Mouse (Mus musculus) liver, postnatal 0 days (tissue): ENCODE data around the gene Gm48552. TPM values are rescaled to one million over a fixed set of nuclear protein-coding genes. Genes with fewer than 3 reads are reported as not detected.

ENCODE experiments used
- ATAC-seq: fragments of 200-750 bp; cut with Nextera tagmentation; 2 replicates; pipeline ENCODE4 v1.8.0; 2017; ENCODE audit warnings: mild to moderate bottlenecking, moderate library complexity
- DNase-seq: peaks from one replicate; pipeline ENCODE4 v3.0.0-alpha.2; 2016
- H3K27ac ChIP-seq: fragments of 300-500 bp; sonication (generic); 2 replicates; pipeline ENCODE4 v1.5.1; 2014; ENCODE audit warnings: antibody characterized with exemption, moderate library complexity, mild to moderate bottlenecking, low read depth
- H3K27me3 ChIP-seq: fragments of 300-500 bp; sonication (generic); 2 replicates; pipeline ENCODE4 v1.6.1; 2014; ENCODE audit warnings: low read length, control low read depth, mixed read lengths; ENCODE audit not compliant: insufficient read depth
- H3K36me3 ChIP-seq: fragments of 300-500 bp; sonication (generic); replicated peaks from 2 replicates; pipeline ENCODE4 v1.6.1; 2014; ENCODE audit warnings: mild to moderate bottlenecking, control low read depth, low read length, moderate library complexity, mixed read lengths; ENCODE audit not compliant: insufficient read depth
- H3K4me1 ChIP-seq: fragments of 300-500 bp; sonication (generic); 2 replicates; pipeline ENCODE4 v1.6.1; 2014; ENCODE audit warnings: antibody characterized with exemption, mild to moderate bottlenecking, control low read depth; ENCODE audit not compliant: insufficient read depth
- H3K4me2 ChIP-seq: fragments of 300-500 bp; sonication (generic); 2 replicates; pipeline ENCODE4 v1.6.1; 2014; ENCODE audit warnings: low read depth, mild to moderate bottlenecking, low read length, moderate library complexity, mixed read lengths
- H3K4me3 ChIP-seq: fragments of 300-500 bp; sonication (generic); 2 replicates; pipeline ENCODE4 v1.5.1; 2014; ENCODE audit warnings: low read depth, low read length
- H3K9ac ChIP-seq: fragments of 300-500 bp; sonication (generic); replicated peaks from 2 replicates; pipeline ENCODE4 v1.6.1; 2014; ENCODE audit warnings: mild to moderate bottlenecking, moderate library complexity
- H3K9me3 ChIP-seq: fragments of 300-500 bp; sonication (generic); 2 replicates; pipeline ENCODE4 v1.6.1; 2016; ENCODE audit warnings: mild to moderate bottlenecking, control low read depth, low read length, mixed read lengths
- CTCF ChIP-seq: sonication (generic); IDR thresholded peaks from 2 replicates; pipeline ENCODE4 v1.5.1; 2016; ENCODE audit warnings: antibody characterized with exemption, low read depth
- EP300 ChIP-seq: IDR thresholded peaks from 2 replicates; pipeline ENCODE4 v1.6.1; 2016; ENCODE audit warnings: antibody characterized with exemption, low read depth, mild to moderate bottlenecking
- WGBS: fragments of 180-500 bp; shearing (Covaris S2); extraction: QIAGEN DNeasy Blood & Tissue Kit; methylation state at CpG from one replicate; pipeline ENCODE4 v1.1.7; 2014; ENCODE audit not compliant: insufficient replicate concordance; 5-methylcytosine and 5-hydroxymethylcytosine counted together
- polyA plus RNA-seq: library from polyadenylated mRNA; unstranded; fragments of >200 nt; fragmentation: Nextera tagmentation; extraction: Ambion mirVana; gene quantifications from 2 replicates; pipeline ENCODE4 v1.2.1, GENCODE M21; 2015

Gene Gm48552
- polyA plus RNA-seq, 1 experiment from 2014 or later, result not detected

- Histone ChIP-seq H3K27me3 (peaks cover 4% of the 10 kb centered on the region; the same call in 1 of the 2 replicates), H3K4me1 (peaks cover 78% of the 10 kb centered on the region), H3K4me2 (no peak overlapping the region), H3K4me3 (no peak overlapping the region), H3K9me3 (no peaks in the 10 kb centered on the region), H3K36me3 (peaks cover 6% of the 10 kb centered on the region; the same call in 1 of the 2 replicates), H3K9ac (no peak overlapping the region), H3K27ac (peak overlapping the region; percentile 64; the same call in 1 of the 2 replicates)
- ATAC-seq, result no peak
- WGBS, result 25% methylated on average over 4 of the region's 4 CpGs
- no peak for DNase-seq
- TF ChIP-seq EP300, result no peak
- no peak for TF ChIP-seq CTCF
Measured at GRCm38 (mm10) chr10:81410350-81410749, 21.5 kb downstream of the Gm48552 start.

DNA sequence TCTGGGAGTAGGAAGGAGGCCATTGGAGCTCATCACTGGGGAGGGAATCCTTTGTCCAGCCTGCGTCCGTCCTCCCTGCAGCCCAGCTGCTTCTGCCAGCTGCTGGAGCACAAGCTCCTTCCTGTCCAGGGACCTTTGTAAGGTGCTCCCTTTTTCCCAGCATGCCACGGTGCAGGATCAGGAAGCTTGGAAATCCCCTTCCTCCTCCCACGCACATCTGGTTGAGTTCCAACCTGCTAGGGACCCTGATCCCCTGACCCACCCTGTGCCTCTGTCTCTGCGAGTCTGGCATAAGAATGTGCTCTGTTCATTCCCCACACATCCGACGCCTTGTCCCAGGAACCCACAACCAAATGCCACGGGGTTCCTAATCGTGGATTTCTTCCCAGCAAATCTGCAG is 22.2 kb downstream of the Gm48552 start:
- Histone ChIP-seq H3K4me1 (peaks cover 78% of the 10 kb centered on the region), H3K27ac (peak overlapping the region; percentile 70), H3K4me2 (no peak overlapping the region), H3K9me3 (no peaks in the 10 kb centered on the region), H3K9ac (no peak overlapping the region), H3K4me3 (no peak overlapping the region), H3K36me3 (peaks cover 4% of the 10 kb centered on the region; the same call in 1 of the 2 replicates), H3K27me3 (peaks cover 4% of the 10 kb centered on the region; the same call in 1 of the 2 replicates)
- 73% methylated on average over 9 of the region's 9 CpGs for WGBS
- no peak for ATAC-seq
- no peak for TF ChIP-seq EP300
- no peak for TF ChIP-seq CTCF
- DNase-seq, result no peak

DNA sequence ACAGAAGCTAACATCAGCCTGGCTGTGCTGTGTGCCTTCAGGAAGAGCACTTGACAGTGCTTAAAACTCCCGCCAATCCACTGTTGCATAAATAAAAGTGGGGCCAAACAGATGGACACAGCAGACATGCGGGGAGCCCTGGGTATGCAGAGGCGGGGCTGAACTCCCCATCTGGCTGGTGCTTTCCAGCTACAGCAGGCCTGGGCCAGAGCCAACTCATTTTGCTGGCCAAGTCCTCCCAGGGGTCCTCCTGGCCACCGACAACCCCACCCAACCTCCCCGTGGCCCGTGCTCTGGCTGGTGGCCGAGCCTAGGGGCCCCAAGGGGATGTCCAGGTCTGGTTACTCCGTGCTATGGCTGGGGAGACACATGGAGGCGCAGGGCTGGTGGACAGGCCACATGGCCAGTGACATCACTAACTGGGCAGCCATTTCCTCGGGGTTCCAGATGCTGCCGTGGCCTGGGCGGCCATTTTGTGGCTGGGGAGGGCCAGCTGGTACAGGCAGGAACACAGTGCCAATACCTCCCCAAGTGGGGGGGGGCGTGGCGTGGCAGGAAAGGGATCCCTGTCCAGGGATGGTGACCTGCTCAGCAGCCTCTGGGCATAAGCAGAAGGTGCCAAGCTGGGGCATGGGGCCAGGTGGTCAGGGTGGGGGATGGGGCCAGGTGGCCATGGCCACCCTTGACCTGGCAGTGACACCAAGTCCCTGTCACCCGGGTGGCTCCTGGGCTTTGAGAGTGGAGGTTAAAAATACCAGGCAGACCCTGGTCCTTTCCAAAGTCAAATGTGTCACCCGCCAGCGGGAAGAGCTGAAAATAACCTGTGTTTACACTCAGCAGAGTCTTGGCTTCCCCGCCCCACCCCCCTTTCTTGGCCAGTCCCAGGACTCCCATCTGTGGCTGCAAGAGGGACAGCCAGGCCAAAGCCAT is 22.9 kb downstream of the Gm48552 start:
- DNase-seq (no peak), ATAC-seq (no peak)
- TF ChIP-seq CTCF (no peak), EP300 (no peak)
- Histone ChIP-seq H3K27ac (peak overlapping the region; percentile 70), H3K4me1 (peaks cover 83% of the 10 kb centered on the region), H3K27me3 (peaks cover 4% of the 10 kb centered on the region; the same call in 1 of the 2 replicates), H3K36me3 (peaks cover 4% of the 10 kb centered on the region; the same call in 1 of the 2 replicates), H3K9me3 (no peaks in the 10 kb centered on the region), H3K9ac (no peak overlapping the region), H3K4me3 (no peak overlapping the region), H3K4me2 (no peak overlapping the region)
- 66% methylated on average over 18 of the region's 18 CpGs for WGBS

DNA sequence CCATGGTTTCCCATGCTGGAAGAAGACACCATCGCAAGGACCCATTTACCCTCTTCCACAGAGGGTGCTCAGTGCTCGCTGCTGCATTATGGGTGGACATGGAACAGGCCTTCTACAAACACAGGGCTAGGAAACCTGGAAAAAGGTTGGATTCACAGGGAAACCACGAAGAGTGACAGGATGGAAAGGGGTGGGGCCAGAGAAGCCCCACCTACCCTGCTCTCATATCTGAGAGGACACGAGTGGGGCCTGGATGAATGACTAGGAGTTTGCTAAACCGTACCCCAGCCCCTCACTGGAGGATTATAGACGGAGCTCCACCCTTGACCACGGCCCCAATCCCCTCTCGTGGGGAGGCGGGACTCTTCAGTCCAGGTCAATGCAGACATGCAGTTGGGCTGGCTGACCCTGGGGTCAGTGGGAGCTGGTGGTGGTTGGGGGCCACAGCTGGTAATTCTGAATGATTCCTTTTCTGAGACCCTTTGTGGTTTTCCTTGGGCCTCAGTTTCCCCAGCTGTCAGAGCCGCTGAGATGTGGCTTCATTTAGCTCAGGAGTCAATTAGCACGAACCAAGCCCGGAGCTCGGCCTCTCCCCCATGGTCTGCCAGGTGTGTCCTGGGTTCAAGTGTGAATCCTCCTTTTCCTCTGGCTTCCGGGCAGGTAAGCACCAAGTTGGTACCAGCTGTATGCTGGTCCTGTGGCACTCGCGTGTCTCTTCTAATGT is 23.9 kb downstream of the Gm48552 start:
- WGBS, result 66% methylated on average over 16 of the region's 16 CpGs

GRCm38 (mm10) chr10:81413310-81414261 is 24.8 kb downstream of the Gm48552 start:
- peak overlapping the region; percentile 82 for H3K27ac ChIP-seq
- peak overlapping the region; percentile 58 for H3K9ac ChIP-seq
- peak; percentile 40 for ATAC-seq

More for the DNA sequence above, 23.9 kb downstream of the Gm48552 start:
- Histone ChIP-seq H3K27ac (peak overlapping the region; percentile 70), H3K4me3 (no peak overlapping the region), H3K36me3 (no peaks in the 10 kb centered on the region; the same call in 1 of the 2 replicates), H3K27me3 (peaks cover 4% of the 10 kb centered on the region; the same call in 1 of the 2 replicates), H3K4me2 (no peak overlapping the region), H3K4me1 (peaks cover 81% of the 10 kb centered on the region), H3K9ac (no peak overlapping the region), H3K9me3 (no peaks in the 10 kb centered on the region)
- no peak for ATAC-seq
- TF ChIP-seq EP300 (no peak), CTCF (no peak)
- DNase-seq, result no peak

More at GRCm38 (mm10) chr10:81413310-81414261, 24.8 kb downstream of the Gm48552 start:
- peaks cover under 1% of the 10 kb centered on the region; the same call in 1 of the 2 replicates for H3K27me3 ChIP-seq
- WGBS, result 25% methylated on average over 26 of the region's 26 CpGs
- peaks cover 75% of the 10 kb centered on the region for H3K4me1 ChIP-seq
- H3K4me3 ChIP-seq, result peak overlapping the region; percentile 31
- H3K4me2 ChIP-seq, result peak overlapping the region; percentile 65
- TF ChIP-seq EP300 (peak; percentile 78), CTCF (0 out of 2 replicates have a peak, but pooled peaks have one; percentile 4)
- no peaks in the 10 kb centered on the region; the same call in 1 of the 2 replicates for H3K36me3 ChIP-seq
- no peaks in the 10 kb centered on the region for H3K9me3 ChIP-seq
- DNase-seq, result peak; percentile 79
